Mouse (Mus musculus): ENCODE measurements around the gene Tspyl4. TPM values are rescaled to one million over a fixed set of nuclear protein-coding genes. Genes with fewer than 3 reads are reported as not detected.
"Not testable (repeated sequence)": the region's sequence is repeated elsewhere in the genome, so short reads cannot be mapped to it uniquely, and the experiment has no call there.

Tspyl4 gene
- polyA plus RNA-seq (2014; fragmentation: Nextera tagmentation; extraction: Ambion mirVana) = 10.0 and 11.9 TPM in 2 replicates

GRCm38 (mm10) chr10:34297299-34297979, at the start of gene Tspyl4:
Gene Tspyl4 (plus strand): TSS chr10:34297442.
- peak; percentile 91 for ATAC-seq (ENCODE audit: insufficient number of reproducible peaks, insufficient read depth, low FRiP score, low read depth)

DNA sequence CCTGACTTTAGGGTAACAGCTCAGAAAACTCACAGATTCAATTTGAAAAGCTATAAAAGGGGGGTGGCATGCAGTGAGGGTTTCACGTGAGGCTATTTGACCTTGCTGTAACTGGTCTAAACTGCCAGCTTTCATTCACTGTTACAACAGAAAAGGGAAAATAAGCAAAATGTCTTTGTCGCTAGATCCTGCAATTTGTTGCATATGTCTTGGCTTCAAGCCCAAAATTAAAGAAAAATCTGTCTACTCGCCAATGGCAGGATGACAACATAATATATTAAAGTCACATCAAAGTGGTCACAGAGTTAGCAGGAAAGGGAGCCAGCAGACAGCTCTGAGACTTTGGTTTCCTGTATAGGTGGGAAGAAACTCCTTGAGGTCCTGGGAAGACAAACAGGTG, 49.5 kb upstream of the Tspyl4 start:
- 63% methylated on average over 3 of the region's 3 CpGs for WGBS
- Histone ChIP-seq H3K27me3 (ENCODE audit: control insufficient read depth, insufficient read depth, low read length) (no peaks in the 10 kb centered on the region), H3K9me3 (ENCODE audit: control insufficient read depth, low read length) (no peaks in the 10 kb centered on the region), H3K9ac (ENCODE audit: low read length) (no peak overlapping the region), H3K36me3 (ENCODE audit: control insufficient read depth, insufficient read depth, low read length) (no peaks in the 10 kb centered on the region), H3K4me2 (ENCODE audit: low read length) (no peak overlapping the region), H3K4me3 (ENCODE audit: control insufficient read depth in 1 of 2, insufficient read depth in 1 of 2, low read depth in 1 of 2, low read length in 2 of 2) (no peak overlapping the region), H3K27ac (replicated peaks in 1 of 2; ENCODE audit: control insufficient read depth in 1 of 2, insufficient read depth in 1 of 2, low read depth in 2 of 2, low read length in 2 of 2) (no peak overlapping the region), H3K4me1 (ENCODE audit: control insufficient read depth in 2 of 2, insufficient read depth in 2 of 2, low read length in 2 of 2) (no peaks in the 10 kb centered on the region)
- no peak for ATAC-seq (ENCODE audit: insufficient number of reproducible peaks, insufficient read depth, low FRiP score, low read depth)

More at GRCm38 (mm10) chr10:34297299-34297979, at the start of gene Tspyl4:
- peak within 1 kb of the TSS; percentile 96 for H3K4me2 ChIP-seq (ENCODE audit: low read length)
- H3K9ac ChIP-seq (ENCODE audit: low read length) = peak within 1 kb of the TSS; percentile 83
- whole genome bisulfite sequencing = under 1% methylated on average over 38 of the region's 38 CpGs
- H3K4me1 ChIP-seq (ENCODE audit: control insufficient read depth in 2 of 2, insufficient read depth in 2 of 2, low read length in 2 of 2) = peaks cover 17 to 37% of the 10 kb centered on the region in 2 experiments
- H3K27me3 ChIP-seq (ENCODE audit: control insufficient read depth, insufficient read depth, low read length) = no peaks in the 10 kb centered on the region
- H3K9me3 ChIP-seq (ENCODE audit: control insufficient read depth, low read length) = no peaks in the 10 kb centered on the region
- peak within 1 kb of the TSS; percentile 79 to 92 for H3K4me3 ChIP-seq (ENCODE audit: control insufficient read depth in 1 of 2, insufficient read depth in 1 of 2, low read depth in 1 of 2, low read length in 2 of 2)
- H3K36me3 ChIP-seq (ENCODE audit: control insufficient read depth, insufficient read depth, low read length) = no peaks in the 10 kb centered on the region
- peak within 1 kb of the TSS; percentile 78 to 80 for H3K27ac ChIP-seq (replicated peaks in 1 of 2; ENCODE audit: control insufficient read depth in 1 of 2, insufficient read depth in 1 of 2, low read depth in 2 of 2, low read length in 2 of 2)

DNA sequence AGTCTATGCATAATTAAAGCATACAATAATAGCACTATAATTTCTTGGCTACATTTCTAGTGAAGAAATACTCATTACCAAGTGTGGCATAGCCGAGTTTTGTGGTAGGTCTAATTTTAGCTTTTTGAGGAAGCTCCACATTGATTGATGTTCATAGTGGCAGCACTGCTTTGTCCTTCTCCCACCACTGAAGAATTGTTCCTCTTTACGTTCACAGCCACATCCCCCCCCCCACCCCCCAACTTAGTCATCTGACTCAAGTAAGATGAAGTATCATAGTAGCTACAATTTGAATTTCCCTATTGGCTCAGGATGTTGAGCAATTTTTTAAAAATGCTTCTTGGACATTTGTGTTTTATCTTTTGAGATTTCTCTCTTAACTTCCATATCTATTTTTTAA, 47.6 kb upstream of the Tspyl4 start:
- Histone ChIP-seq H3K9me3 (ENCODE audit: control insufficient read depth, low read length) (no peaks in the 10 kb centered on the region), H3K27ac (replicated peaks in 1 of 2; ENCODE audit: control insufficient read depth in 1 of 2, insufficient read depth in 1 of 2, low read depth in 2 of 2, low read length in 2 of 2) (no peak overlapping the region), H3K4me2 (ENCODE audit: low read length) (no peak overlapping the region), H3K4me3 (ENCODE audit: control insufficient read depth in 1 of 2, insufficient read depth in 1 of 2, low read depth in 1 of 2, low read length in 2 of 2) (no peak overlapping the region), H3K4me1 (ENCODE audit: control insufficient read depth in 2 of 2, insufficient read depth in 2 of 2, low read length in 2 of 2) (no peaks in the 10 kb centered on the region), H3K36me3 (ENCODE audit: control insufficient read depth, insufficient read depth, low read length) (no peaks in the 10 kb centered on the region), H3K27me3 (ENCODE audit: control insufficient read depth, insufficient read depth, low read length) (no peaks in the 10 kb centered on the region), H3K9ac (ENCODE audit: low read length) (no peak overlapping the region)
- 39% methylated on average over 2 of the region's 2 CpGs for WGBS
- no peak for ATAC-seq (ENCODE audit: insufficient number of reproducible peaks, insufficient read depth, low FRiP score, low read depth)

DNA sequence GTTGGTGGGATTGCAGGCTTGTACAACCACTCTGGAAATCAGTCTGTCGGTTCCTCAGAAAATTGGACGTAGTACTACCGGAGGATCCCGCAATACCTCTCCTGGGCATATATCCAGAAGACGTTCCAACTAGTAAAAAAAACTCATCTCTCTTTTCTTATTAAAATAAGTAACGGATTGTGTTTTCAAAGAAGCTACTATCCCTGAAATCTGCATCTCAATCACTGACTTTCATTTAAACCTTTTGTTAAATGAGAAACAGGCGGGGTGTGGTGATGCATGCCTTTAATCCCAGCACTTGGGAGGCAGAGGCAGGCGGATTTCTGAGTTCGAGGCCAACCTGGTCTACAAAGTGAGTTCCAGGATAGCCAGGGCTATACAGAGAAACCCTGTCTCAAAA, 44.4 kb upstream of the Tspyl4 start:
- H3K9me3 ChIP-seq (ENCODE audit: control insufficient read depth, low read length); ATAC-seq (ENCODE audit: insufficient number of reproducible peaks, insufficient read depth, low FRiP score, low read depth); H3K4me3 ChIP-seq (ENCODE audit: control insufficient read depth in 1 of 2, insufficient read depth in 1 of 2, low read depth in 1 of 2, low read length in 2 of 2); H3K4me1 ChIP-seq (ENCODE audit: control insufficient read depth in 2 of 2, insufficient read depth in 2 of 2, low read length in 2 of 2); H3K27me3 ChIP-seq (ENCODE audit: control insufficient read depth, insufficient read depth, low read length); H3K9ac ChIP-seq (ENCODE audit: low read length); H3K4me2 ChIP-seq (ENCODE audit: low read length); H3K36me3 ChIP-seq (ENCODE audit: control insufficient read depth, insufficient read depth, low read length); H3K27ac ChIP-seq (replicated peaks in 1 of 2; ENCODE audit: control insufficient read depth in 1 of 2, insufficient read depth in 1 of 2, low read depth in 2 of 2, low read length in 2 of 2): not testable (repeated sequence)
- WGBS = 91% methylated on average over 9 of the region's 9 CpGs

DNA sequence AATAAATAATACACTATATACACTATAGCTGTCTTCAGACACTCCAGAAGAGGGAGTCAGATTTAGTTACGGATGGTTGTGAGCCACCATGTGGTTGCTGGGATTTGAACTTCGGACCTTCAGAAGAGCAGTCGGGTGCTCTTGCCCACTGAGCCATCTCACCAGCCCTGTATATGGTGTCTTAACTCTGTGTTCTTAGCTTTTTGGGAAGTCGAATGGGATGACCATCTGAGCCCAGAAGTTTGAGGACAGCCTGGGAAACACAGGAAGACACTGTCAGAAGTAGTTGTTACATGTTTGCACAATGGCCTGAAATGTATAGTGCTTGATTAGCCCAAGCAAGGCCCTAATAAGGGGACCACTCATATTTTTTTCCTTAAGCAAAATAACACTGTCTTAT, 32.1 kb upstream of the Tspyl4 start:
- Histone ChIP-seq H3K4me3 (ENCODE audit: control insufficient read depth in 1 of 2, insufficient read depth in 1 of 2, low read depth in 1 of 2, low read length in 2 of 2) (no peak overlapping the region), H3K36me3 (ENCODE audit: control insufficient read depth, insufficient read depth, low read length) (no peaks in the 10 kb centered on the region), H3K9ac (ENCODE audit: low read length) (no peak overlapping the region), H3K27me3 (ENCODE audit: control insufficient read depth, insufficient read depth, low read length) (no peaks in the 10 kb centered on the region), H3K27ac (replicated peaks in 1 of 2; ENCODE audit: control insufficient read depth in 1 of 2, insufficient read depth in 1 of 2, low read depth in 2 of 2, low read length in 2 of 2) (no peak overlapping the region), H3K9me3 (ENCODE audit: control insufficient read depth, low read length) (no peaks in the 10 kb centered on the region), H3K4me2 (ENCODE audit: low read length) (no peak overlapping the region), H3K4me1 (ENCODE audit: control insufficient read depth in 2 of 2, insufficient read depth in 2 of 2, low read length in 2 of 2) (no peaks in the 10 kb centered on the region)
- WGBS = 80% methylated on average over 4 of the region's 4 CpGs
- ATAC-seq (ENCODE audit: insufficient number of reproducible peaks, insufficient read depth, low FRiP score, low read depth) = no peak

DNA sequence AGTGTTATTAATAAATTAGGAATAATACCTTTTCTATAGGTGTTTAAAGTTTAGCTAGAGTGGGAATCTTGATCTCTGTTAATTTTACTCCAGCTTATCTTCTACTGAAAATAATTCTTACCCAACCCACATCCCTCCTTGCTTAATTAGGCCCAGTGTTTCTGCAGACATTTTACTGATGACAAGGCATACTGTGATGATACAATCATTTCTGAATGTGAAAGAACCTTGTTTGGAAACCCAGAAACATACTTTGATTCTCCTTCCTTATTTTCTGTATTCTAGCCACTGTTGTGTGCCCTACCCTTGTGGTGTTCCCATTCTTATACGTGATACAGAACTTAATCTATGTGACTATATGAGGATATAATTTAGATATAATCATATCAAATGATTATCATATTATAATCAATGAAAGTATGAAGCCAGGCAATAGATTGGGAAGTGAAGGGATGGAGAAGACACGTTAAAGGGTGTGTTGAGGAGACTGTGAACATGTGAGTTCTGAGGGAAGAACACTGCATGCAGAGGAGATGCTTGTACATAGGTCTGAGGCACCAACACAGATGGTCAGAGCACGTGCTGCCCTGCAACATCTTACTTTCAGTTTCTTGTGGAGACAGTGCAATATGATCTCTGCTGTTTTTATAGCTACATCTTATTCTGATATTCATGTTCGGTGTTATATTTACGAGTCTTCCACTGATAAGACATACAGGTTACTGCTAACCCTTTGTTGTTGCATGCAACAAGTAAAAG, 29.8 kb upstream of the Tspyl4 start:
- WGBS = 56% methylated on average over 5 of the region's 5 CpGs
- no peak overlapping the region for H3K4me2 ChIP-seq (ENCODE audit: low read length)
- H3K9ac ChIP-seq (ENCODE audit: low read length) = no peak overlapping the region
- H3K27ac ChIP-seq (replicated peaks in 1 of 2; ENCODE audit: control insufficient read depth in 1 of 2, insufficient read depth in 1 of 2, low read depth in 2 of 2, low read length in 2 of 2) = no peak overlapping the region
- H3K4me3 ChIP-seq (ENCODE audit: control insufficient read depth in 1 of 2, insufficient read depth in 1 of 2, low read depth in 1 of 2, low read length in 2 of 2) = no peak overlapping the region
- no peak for ATAC-seq (ENCODE audit: insufficient number of reproducible peaks, insufficient read depth, low FRiP score, low read depth)
- no peaks in the 10 kb centered on the region for H3K9me3 ChIP-seq (ENCODE audit: control insufficient read depth, low read length)
- H3K4me1 ChIP-seq (ENCODE audit: control insufficient read depth in 2 of 2, insufficient read depth in 2 of 2, low read length in 2 of 2) = peaks cover 0 to 9% of the 10 kb centered on the region in 2 experiments; a peak in 2 of 4 replicates
- no peaks in the 10 kb centered on the region for H3K27me3 ChIP-seq (ENCODE audit: control insufficient read depth, insufficient read depth, low read length)
- no peaks in the 10 kb centered on the region for H3K36me3 ChIP-seq (ENCODE audit: control insufficient read depth, insufficient read depth, low read length)

- H3K27ac ChIP-seq (replicated peaks in 1 of 2; ENCODE audit: control insufficient read depth in 1 of 2, insufficient read depth in 1 of 2, low read depth in 2 of 2, low read length in 2 of 2) = 0 out of 4 replicates have a peak overlapping the region, but pooled peaks have one; percentile 16 to 24
- no peak overlapping the region for H3K9ac ChIP-seq (ENCODE audit: low read length)
Observed at GRCm38 (mm10) chr10:34271681-34272080, 25.6 kb upstream of the Tspyl4 start.

More at GRCm38 (mm10) chr10:34271681-34272080, 25.6 kb upstream of the Tspyl4 start:
- H3K36me3 ChIP-seq (ENCODE audit: control insufficient read depth, insufficient read depth, low read length) = no peaks in the 10 kb centered on the region
- ATAC-seq (ENCODE audit: insufficient number of reproducible peaks, insufficient read depth, low FRiP score, low read depth) = no peak
- 42% methylated on average over 7 of the region's 7 CpGs for WGBS
- H3K27me3 ChIP-seq (ENCODE audit: control insufficient read depth, insufficient read depth, low read length) = no peaks in the 10 kb centered on the region
- H3K4me3 ChIP-seq (ENCODE audit: control insufficient read depth in 1 of 2, insufficient read depth in 1 of 2, low read depth in 1 of 2, low read length in 2 of 2) = no peak overlapping the region
- no peaks in the 10 kb centered on the region for H3K9me3 ChIP-seq (ENCODE audit: control insufficient read depth, low read length)
- H3K4me2 ChIP-seq (ENCODE audit: low read length) = no peak overlapping the region
- peaks cover 0 to 9% of the 10 kb centered on the region in 2 experiments; a peak in 2 of 4 replicates for H3K4me1 ChIP-seq (ENCODE audit: control insufficient read depth in 2 of 2, insufficient read depth in 2 of 2, low read length in 2 of 2)

Data from heart, embryonic 14.5 days (tissue).